Mouse (Mus musculus) Muller cell, postnatal 12 days (primary cell): ENCODE measurements around the gene Klra10.
"Not testable (repeated sequence)": the region's sequence is repeated elsewhere in the genome, so short reads cannot be mapped to it uniquely, and the experiment has no call there.

ENCODE experiments used
- DNase-seq: peaks from one replicate; pipeline ENCODE4 v3.0.0-alpha.2; 2015; ENCODE audit errors: inconsistent ontology term

The Klra10 gene

DNA sequence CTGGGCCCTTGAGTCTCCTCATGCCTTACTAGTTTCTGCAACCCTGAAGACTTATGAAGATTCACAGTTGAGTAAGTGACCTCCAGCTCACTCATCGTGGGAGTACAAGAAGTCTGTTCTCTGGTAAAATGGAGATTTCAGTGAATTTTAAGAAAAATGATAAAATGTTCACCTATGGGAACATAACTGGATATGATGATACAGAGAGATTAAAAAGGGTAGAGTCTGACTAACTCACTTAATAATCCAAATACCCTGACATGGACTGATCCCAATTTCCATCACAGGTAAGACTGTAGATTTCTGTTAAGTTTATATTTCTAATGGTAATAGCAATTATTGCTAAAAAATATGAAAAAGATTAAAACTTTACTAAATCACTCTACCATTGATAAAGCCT lies at the start of gene Klra10:
Gene Klra10, minus strand, starts transcription at position 101 of the 400 bp plus-strand sequence.
- DNase-seq: not testable (repeated sequence)

GRCm38 (mm10) chr6:130287984-130288649 lies 6.4 kb upstream of the Klra10 start:
- no peak for DNase-seq

GRCm38 (mm10) chr6:130255326-130255725 lies 26.4 kb downstream of the Klra10 start:
- DNase-seq: no peak

DNA sequence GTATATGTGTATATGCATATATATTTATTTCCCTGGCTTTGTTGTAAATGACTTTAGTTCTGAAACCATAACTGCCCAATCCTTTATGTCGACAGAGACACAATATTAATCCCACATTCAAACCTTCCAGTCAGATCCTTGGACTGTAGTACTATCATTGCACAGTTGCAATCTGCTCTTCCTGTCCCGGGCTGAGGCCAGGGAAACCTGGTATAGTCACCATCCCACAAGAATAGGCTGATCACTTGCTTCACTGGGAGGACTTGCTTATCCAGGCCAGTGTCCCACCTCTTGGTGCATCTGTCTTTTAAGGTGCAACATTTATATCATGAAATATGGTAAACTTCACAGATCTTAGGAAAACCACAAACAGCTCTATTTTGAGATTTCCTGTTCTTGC lies 44.2 kb downstream of the Klra10 start:
- no peak for DNase-seq

DNA sequence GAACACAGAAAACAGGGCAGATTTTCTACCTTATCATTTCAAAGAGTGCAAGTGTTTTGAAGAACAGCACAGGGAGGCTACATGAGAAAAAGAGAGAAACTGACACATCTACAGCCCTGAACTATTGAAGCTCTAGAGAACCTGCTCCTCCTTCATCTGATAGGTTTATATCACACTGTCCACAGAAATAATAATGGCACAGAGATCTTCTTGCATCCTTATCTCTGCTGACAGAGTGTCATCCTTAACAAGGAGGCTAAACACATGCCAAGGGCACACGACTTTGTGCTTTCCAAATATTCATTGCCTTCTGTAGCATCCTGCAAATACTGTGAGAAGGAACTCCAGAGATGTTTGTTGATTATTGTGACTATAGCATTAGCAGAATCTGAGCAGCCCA lies 45.1 kb downstream of the Klra10 start:
- no peak for DNase-seq

DNA sequence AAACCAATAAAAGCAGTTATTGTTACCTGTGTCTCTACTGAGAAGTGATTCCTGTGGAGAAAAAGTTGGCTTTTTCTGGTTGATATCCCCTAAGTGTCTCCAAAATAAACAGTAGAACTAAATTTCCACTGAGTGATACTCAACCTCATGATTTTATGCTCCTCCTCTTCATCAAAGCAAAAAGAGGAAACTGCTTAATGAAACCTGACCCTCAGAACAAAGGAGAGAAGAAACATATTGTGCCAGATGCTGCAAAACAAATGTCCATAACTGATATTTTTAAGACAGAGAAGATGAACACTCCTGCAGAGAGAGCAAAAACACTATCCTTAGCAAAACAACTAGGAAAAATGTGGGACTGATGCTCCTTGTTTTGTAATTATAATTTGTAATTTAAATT lies 48.5 kb downstream of the Klra10 start, which contains the start of gene Klra7:
Gene Klra7, minus strand, starts transcription at position 101 of the 400 bp plus-strand sequence.
- no peak for DNase-seq
